Mouse (Mus musculus): ENCODE results near the gene Ddx39. TPM values are rescaled to one million over a fixed set of nuclear protein-coding genes. Genes with fewer than 3 reads are reported as not detected.
A peak's percentile ranks its signal among the peaks of the same experiment; 100 is the strongest.

The Ddx39 gene
- total RNA-seq, 2 experiments from 2014 or later, result 37.5 to 38.4 TPM

DNA sequence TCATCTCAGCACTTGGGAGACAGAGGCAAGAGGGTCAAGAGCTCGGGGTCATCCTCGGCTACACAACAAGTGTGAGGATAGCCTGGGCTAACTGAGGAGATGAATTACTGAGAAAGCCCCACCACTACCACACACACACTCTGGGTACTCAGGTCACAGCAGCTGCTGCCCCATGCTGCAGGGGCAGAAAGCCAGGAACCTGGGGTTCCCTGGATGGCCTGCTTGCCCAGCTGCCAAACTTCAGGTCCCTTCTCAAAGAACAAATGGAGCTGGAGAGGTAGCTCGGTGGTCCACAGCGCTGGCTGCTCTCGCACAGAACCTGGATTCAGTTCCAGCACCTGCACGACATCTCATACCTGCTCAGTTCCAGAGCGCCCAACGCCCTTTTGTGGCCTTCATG, 49.1 kb downstream of the Ddx39 start:
- DNase-seq, result no peak
- intact Hi-C loops (cut with DNase I), result no loop called here

GRCm38 (mm10) chr8:83764717-83765116, 49.7 kb downstream of the Ddx39 start:
- DNase-seq, result no peak
- intact Hi-C loops (cut with DNase I), result no loop called here

DNA sequence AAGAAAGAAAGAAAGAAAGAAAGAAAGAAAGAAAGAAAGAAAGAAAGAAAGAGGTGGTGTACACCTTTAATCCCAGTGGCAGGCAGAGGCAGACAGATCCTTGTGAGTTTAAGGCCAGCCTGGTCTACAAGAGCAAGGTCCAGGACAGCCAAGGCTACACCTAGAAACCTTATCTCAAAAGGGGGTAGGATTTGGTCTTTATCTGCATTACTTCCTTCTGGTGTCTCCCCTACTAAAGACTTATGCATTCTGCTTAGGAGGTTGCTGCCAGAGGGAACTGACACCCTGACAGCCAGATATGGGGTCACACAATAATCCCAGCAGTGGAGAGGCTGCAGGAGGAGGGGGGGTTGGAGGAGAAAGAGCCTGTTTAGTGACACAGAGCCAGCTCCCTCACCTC, 50.7 kb downstream of the Ddx39 start:
- intact Hi-C loops (cut with DNase I), result no loop called here
- no peak for DNase-seq

- intact Hi-C loops (cut with DNase I), result no loop called here
- DNase-seq, result no peak
Measured at GRCm38 (mm10) chr8:83767442-83767841, 52.5 kb downstream of the Ddx39 start.

DNA sequence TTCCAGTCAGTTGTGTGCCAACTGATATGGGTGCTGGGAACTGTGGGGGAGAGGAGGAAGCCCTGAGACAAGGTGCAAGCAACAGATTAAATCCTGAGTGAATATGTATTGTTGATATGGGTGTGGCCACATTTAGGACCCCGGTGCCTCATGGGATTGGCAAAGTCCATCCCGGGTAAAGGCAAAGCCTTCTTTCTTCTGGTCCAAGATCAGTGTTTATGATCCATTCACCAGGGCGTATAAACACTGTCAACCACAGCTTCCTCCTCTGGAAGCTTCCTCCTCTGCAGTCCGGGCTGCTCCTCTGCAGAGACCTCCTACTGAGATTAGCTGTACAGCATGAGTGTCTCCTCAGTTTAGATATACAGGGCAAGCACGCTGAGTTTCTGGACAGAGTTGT, 53.5 kb downstream of the Ddx39 start:
- intact Hi-C loops (cut with DNase I), result no loop called here
- peak; percentile 13 to 32 for DNase-seq

DNA sequence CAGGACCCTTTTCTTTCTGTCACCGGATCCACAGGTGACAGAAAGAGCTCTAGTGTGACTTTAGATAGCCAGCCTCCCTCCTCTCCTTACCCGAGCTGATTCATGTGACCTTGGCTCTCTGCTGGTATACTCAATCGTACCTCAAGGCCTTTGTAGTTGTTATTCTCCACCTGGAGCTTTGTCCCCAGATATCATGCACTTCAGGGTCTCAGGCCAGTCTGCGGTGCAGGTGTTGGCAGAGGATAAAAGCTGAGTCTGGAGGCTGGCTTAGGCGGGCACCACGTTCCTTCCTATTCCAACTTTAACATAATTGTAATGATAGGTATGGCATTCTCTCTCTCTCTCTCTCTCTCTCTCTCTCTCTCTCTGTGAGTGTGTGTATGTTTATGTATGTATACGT, 54.7 kb downstream of the Ddx39 start:
- intact Hi-C loops (cut with DNase I), result no loop called here

DNA sequence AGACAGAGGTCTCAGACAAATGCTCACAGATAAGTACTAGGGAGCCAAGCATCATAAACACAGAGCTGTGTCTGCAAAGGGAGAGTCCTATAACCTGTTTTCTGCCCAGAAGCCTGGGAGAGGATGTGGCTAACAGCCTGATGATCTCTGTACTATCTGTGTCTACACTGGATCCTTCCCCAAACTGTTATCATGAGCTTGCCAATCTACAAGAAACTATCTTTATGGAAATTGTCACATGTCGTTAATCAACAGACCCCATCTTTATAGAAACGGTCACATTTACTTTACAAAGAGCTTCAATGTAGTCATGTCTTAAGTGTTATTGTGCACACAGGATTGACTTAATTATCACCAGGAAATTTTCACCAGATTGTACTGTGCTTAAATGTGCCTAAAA, 55.7 kb downstream of the Ddx39 start:
- intact Hi-C loops (cut with DNase I), result no loop called here
- DNase-seq, result no peak

More for the DNA sequence above, 54.7 kb downstream of the Ddx39 start:
- no peak for DNase-seq

- no peak for DNase-seq
- intact Hi-C loops (cut with DNase I), result no loop called here
Measured at GRCm38 (mm10) chr8:83771791-83772190, 56.8 kb downstream of the Ddx39 start.

- intact Hi-C loops (cut with DNase I), result no loop called here
- DNase-seq, result peak; percentile 50 to 54
Measured at GRCm38 (mm10) chr8:83772701-83773451, 57.9 kb downstream of the Ddx39 start.

DNA sequence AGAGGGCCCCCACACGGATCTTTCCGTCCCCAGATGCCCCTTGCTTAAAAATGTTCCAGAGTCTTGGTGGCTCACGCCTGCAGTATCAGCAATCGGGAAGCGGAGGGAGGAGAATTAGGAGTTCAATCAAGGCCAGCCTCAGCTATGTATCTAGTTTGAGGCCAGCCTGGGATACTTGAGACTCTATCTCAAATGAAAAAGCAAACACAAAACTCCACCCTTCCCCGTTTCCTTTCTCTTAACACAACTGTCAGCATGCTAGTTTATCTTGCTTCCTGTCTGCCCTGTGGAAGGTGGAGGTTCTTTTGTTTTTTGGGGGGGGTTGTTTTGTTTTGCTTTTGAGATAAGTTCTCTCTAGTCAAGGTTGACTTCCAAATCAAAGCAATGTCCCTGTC, 58.5 kb downstream of the Ddx39 start:
- intact Hi-C loops (cut with DNase I), result no loop called here

DNA sequence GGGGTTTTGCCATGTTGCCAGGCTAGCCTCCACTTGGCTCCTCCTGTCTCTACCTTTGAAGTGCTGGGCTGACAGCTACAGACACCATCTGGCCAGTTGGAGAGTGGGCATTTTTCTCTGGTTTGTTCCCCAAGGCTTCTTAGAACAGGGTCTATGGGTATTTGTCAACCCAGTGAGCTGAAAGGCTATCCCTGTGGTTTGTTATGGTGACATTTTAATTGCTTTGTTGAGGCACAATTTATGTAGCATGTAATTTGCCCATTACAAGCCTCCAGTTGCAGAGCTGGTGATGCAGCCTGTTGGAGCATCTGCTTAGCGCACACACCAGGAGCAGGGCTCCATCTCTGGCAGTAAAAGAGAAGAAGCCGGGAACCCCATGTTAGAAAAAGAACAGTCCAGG, 59.2 kb downstream of the Ddx39 start:
- no peak for DNase-seq
- intact Hi-C loops (cut with DNase I), result no loop called here

More for the DNA sequence above, 58.5 kb downstream of the Ddx39 start:
- DNase-seq, result no peak

Small RNA genes lying within 50 kb of the gene (microRNA-seq; reads per million reads assigned to microRNA genes)
- 0 to 3.1 reads per million in 2 experiments for gene Mir1668

Other genes starting within 250 kb of the Ddx39 start
- not detected for gene Olfr370, start 179.4 kb upstream of the Ddx39 start, total RNA-seq (2021)
- gene Ndufb7, start 148.5 kb upstream of the Ddx39 start, total RNA-seq (2021), result 100 to 1,000 TPM; 597 to 620 TPM
- gene Tecr, start 107.2 kb upstream of the Ddx39 start, total RNA-seq (2021), result 100 to 1,000 TPM; 181 to 199 TPM
- gene Dnajb1, start 107.0 kb upstream of the Ddx39 start, total RNA-seq (2021), result 10 to 100 TPM; 17.5 to 18.0 TPM
- 10 to 100 TPM; 46.1 to 48.7 TPM for gene Gipc1, start 62.5 kb upstream of the Ddx39 start, total RNA-seq (2021)
- gene Ptger1, start 48.5 kb upstream of the Ddx39 start, total RNA-seq (2021), result under 1 TPM; 0.20 to 0.53 TPM
- 10 to 100 TPM; 58.9 to 66.7 TPM for gene Pkn1, start 16.0 kb upstream of the Ddx39 start, total RNA-seq (2021)
- gene Adgre5, start 26.1 kb downstream of the Ddx39 start, total RNA-seq (2021), result 10 to 100 TPM; 66.0 to 68.1 TPM
- gene Adgrl1, start 184.9 kb downstream of the Ddx39 start, total RNA-seq (2021), result 10 to 100 TPM; 29.8 to 29.9 TPM
- gene Gm10644, start 240.0 kb downstream of the Ddx39 start, total RNA-seq (2021), result under 1 TPM; 0.20 to 0.22 TPM
- gene Asf1b, start 240.3 kb downstream of the Ddx39 start, total RNA-seq (2021), result 1 to 10 TPM; 7.6 to 7.8 TPM

All from heart, postnatal 10 days (tissue).